Mouse (Mus musculus): ENCODE measurements around the gene Rragd. TPM values are rescaled to one million over a fixed set of nuclear protein-coding genes. Genes with fewer than 3 reads are reported as not detected.

Gene Rragd
- polyA plus RNA-seq, 1 experiment from 2014 or later = 26.8 TPM

- H3K9me3 ChIP-seq (replicated peaks; ENCODE audit: low read length) = no peaks in the 10 kb centered on the region
- DNase-seq (ENCODE audit: low spot score) (peak; percentile 90), ATAC-seq (replicated peaks; ENCODE audit: low FRiP score, low read depth) (peak; percentile 100)
- peak within 1 kb of the TSS; percentile 83 for H3K4me3 ChIP-seq (replicated peaks; ENCODE audit: low read depth, low read length)
- no peak for TF ChIP-seq CTCF (IDR thresholded peaks at IDR 0.05; ENCODE audit: low read depth)
- peak within 1 kb of the TSS; percentile 93 for H3K9ac ChIP-seq (ENCODE audit: low read depth, low read length)
- H3K27ac ChIP-seq = peak within 1 kb of the TSS; percentile 93
- H3K4me1 ChIP-seq (replicated peaks; ENCODE audit: insufficient read depth, low read length) = peaks cover 9% of the 10 kb centered on the region; the same call in 1 of the 2 replicates
- H3K36me3 ChIP-seq (ENCODE audit: insufficient read depth, low read length) = no peaks in the 10 kb centered on the region
- peak within 1 kb of the TSS; percentile 65 for H3K4me2 ChIP-seq (ENCODE audit: low read length)
- no peaks in the 10 kb centered on the region for H3K27me3 ChIP-seq (ENCODE audit: insufficient read depth, low read length)
- WGBS = under 1% methylated on average over 120 of the region's 123 CpGs
These were observed 48.5 kb downstream of the Rragd start, which contains the start of gene Ube2j1 for GRCm38 (mm10) chr4:33031195-33031960. Gene Ube2j1 (plus strand): TSS chr4:33031416.

GRCm38 (mm10) chr4:33032045-33032444 lies 49.2 kb downstream of the Rragd start:
- H3K36me3 ChIP-seq (ENCODE audit: insufficient read depth, low read length) = no peaks in the 10 kb centered on the region
- peaks cover 9% of the 10 kb centered on the region; the same call in 1 of the 2 replicates for H3K4me1 ChIP-seq (replicated peaks; ENCODE audit: insufficient read depth, low read length)
- H3K27me3 ChIP-seq (ENCODE audit: insufficient read depth, low read length) = no peaks in the 10 kb centered on the region
- H3K27ac ChIP-seq = peak overlapping the region; percentile 93; the same call in 1 of the 2 replicates
- peak overlapping the region; percentile 93 for H3K9ac ChIP-seq (ENCODE audit: low read depth, low read length)
- 9% methylated on average over 4 of the region's 4 CpGs for WGBS
- DNase-seq (ENCODE audit: low spot score) (peak; percentile 8), ATAC-seq (replicated peaks; ENCODE audit: low FRiP score, low read depth) (no peak)
- H3K9me3 ChIP-seq (replicated peaks; ENCODE audit: low read length) = no peaks in the 10 kb centered on the region
- no peak for TF ChIP-seq CTCF (IDR thresholded peaks at IDR 0.05; ENCODE audit: low read depth)
- peak overlapping the region; percentile 83 for H3K4me3 ChIP-seq (replicated peaks; ENCODE audit: low read depth, low read length)
- peak overlapping the region; percentile 65 for H3K4me2 ChIP-seq (ENCODE audit: low read length)

DNA sequence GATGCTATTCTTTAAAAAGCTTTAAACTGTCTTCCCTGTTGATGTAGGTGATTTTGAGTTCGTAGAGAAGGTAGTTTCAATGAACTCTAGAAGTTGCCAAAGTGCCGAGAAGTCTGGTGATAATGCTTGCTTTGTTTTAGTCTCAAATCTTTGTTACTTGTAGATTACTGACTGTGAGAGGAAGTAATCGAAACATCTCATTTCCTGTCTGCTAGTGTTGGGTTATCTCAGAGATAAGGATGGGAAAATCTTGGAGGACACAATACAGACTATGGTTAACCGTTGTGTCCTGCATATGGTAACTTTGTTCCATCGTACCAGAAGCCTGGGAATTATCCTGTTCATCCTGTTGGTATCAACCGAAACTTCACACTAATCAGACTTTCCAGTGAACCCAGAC lies 50.7 kb downstream of the Rragd start:
- Histone ChIP-seq H3K27ac (no peak overlapping the region), H3K36me3 (ENCODE audit: insufficient read depth, low read length) (peaks cover 6% of the 10 kb centered on the region), H3K4me1 (replicated peaks; ENCODE audit: insufficient read depth, low read length) (peaks cover 9% of the 10 kb centered on the region; the same call in 1 of the 2 replicates), H3K4me2 (ENCODE audit: low read length) (no peak overlapping the region), H3K27me3 (ENCODE audit: insufficient read depth, low read length) (no peaks in the 10 kb centered on the region), H3K9ac (ENCODE audit: low read depth, low read length) (no peak overlapping the region), H3K9me3 (replicated peaks; ENCODE audit: low read length) (no peaks in the 10 kb centered on the region), H3K4me3 (replicated peaks; ENCODE audit: low read depth, low read length) (no peak overlapping the region)
- no peak for DNase-seq (ENCODE audit: low spot score)
- TF ChIP-seq CTCF (IDR thresholded peaks at IDR 0.05; ENCODE audit: low read depth) = no peak
- ATAC-seq (replicated peaks; ENCODE audit: low FRiP score, low read depth) = no peak
- 79% methylated on average over 6 of the region's 6 CpGs for WGBS

DNA sequence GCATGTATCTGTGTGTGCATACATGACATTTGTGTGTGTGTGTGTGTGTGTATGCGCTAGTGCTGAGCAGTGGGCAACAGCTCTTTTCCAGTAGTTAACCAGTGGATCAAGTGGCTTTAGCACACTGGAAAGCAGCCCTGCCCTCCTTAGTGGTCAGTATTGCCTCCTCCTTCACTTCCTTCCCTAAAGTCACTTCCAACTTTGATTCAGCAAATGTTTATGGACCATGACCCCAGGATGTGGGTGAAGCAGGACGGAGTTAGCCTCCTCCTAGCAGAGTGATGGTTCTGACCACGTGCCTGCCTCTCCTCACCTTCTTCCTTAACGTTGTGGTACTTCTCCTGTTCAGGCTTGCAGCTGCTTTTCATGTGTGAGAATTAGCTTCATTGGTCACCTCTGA lies 57.0 kb downstream of the Rragd start:
- no peak for TF ChIP-seq CTCF (IDR thresholded peaks at IDR 0.05; ENCODE audit: low read depth)
- Histone ChIP-seq H3K9me3 (replicated peaks; ENCODE audit: low read length) (no peaks in the 10 kb centered on the region), H3K4me1 (replicated peaks; ENCODE audit: insufficient read depth, low read length) (no peaks in the 10 kb centered on the region), H3K36me3 (ENCODE audit: insufficient read depth, low read length) (peaks cover 52% of the 10 kb centered on the region), H3K4me3 (replicated peaks; ENCODE audit: low read depth, low read length) (no peak overlapping the region), H3K27me3 (ENCODE audit: insufficient read depth, low read length) (no peaks in the 10 kb centered on the region), H3K4me2 (ENCODE audit: low read length) (no peak overlapping the region), H3K9ac (ENCODE audit: low read depth, low read length) (no peak overlapping the region), H3K27ac (no peak overlapping the region)
- DNase-seq (ENCODE audit: low spot score) = no peak
- WGBS = 60% methylated on average over 4 of the region's 4 CpGs
- ATAC-seq (replicated peaks; ENCODE audit: low FRiP score, low read depth) = no peak

DNA sequence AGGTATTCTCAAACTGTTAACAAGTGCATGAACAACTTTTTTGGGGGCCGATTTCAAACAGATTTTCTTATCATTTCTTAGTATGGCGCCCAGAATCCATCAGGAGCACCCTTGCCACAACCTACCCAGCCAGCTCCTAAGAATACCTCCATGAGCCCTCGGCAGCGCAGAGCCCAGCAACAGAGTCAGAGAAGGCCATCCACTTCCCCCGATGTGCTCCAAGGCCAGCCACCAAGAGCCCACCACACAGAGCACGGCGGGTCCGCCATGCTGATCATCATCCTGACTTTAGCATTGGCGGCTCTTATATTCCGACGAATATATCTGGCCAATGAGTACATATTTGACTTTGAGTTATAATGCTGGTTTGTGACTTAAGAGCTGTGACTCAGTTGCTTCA lies 66.8 kb downstream of the Rragd start:
- no peak overlapping the region for H3K27ac ChIP-seq
- no peak overlapping the region for H3K4me3 ChIP-seq (replicated peaks; ENCODE audit: low read depth, low read length)
- H3K27me3 ChIP-seq (ENCODE audit: insufficient read depth, low read length) = no peaks in the 10 kb centered on the region
- 92% methylated on average over 11 of the region's 11 CpGs for WGBS
- no peak for ATAC-seq (replicated peaks; ENCODE audit: low FRiP score, low read depth)
- H3K9ac ChIP-seq (ENCODE audit: low read depth, low read length) = no peak overlapping the region
- no peaks in the 10 kb centered on the region for H3K4me1 ChIP-seq (replicated peaks; ENCODE audit: insufficient read depth, low read length)
- no peak overlapping the region for H3K4me2 ChIP-seq (ENCODE audit: low read length)
- no peak for TF ChIP-seq CTCF (IDR thresholded peaks at IDR 0.05; ENCODE audit: low read depth)
- no peak for DNase-seq (ENCODE audit: low spot score)
- no peaks in the 10 kb centered on the region for H3K9me3 ChIP-seq (replicated peaks; ENCODE audit: low read length)
- H3K36me3 ChIP-seq (ENCODE audit: insufficient read depth, low read length) = peaks cover 42% of the 10 kb centered on the region

DNA sequence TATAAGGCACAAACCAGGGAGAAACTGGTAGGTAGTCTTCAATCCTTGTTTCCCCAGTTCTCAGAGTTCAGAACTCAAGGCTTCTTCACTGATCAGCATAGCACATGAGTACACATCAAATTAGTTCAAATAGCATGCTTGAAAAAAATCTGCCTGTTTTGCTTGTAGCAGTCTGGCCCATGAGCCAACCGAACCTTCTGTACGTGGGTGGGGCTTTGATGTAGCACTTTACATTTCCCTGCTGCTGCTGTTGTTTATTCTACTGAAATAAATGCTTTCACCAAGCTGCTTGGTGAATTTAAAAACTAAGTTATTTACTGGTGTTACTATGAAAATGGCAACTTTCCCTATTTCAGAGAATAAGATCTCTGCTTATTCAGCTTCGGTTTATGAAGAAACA lies 69.2 kb downstream of the Rragd start:
- no peak overlapping the region for H3K4me3 ChIP-seq (replicated peaks; ENCODE audit: low read depth, low read length)
- TF ChIP-seq CTCF (IDR thresholded peaks at IDR 0.05; ENCODE audit: low read depth) = no peak
- no peak overlapping the region for H3K9ac ChIP-seq (ENCODE audit: low read depth, low read length)
- H3K4me2 ChIP-seq (ENCODE audit: low read length) = no peak overlapping the region
- 79% methylated on average over 3 of the region's 3 CpGs for WGBS
- H3K36me3 ChIP-seq (ENCODE audit: insufficient read depth, low read length) = peaks cover 27% of the 10 kb centered on the region; the same call in 1 of the 2 replicates
- H3K27me3 ChIP-seq (ENCODE audit: insufficient read depth, low read length) = no peaks in the 10 kb centered on the region
- no peaks in the 10 kb centered on the region for H3K4me1 ChIP-seq (replicated peaks; ENCODE audit: insufficient read depth, low read length)
- DNase-seq (ENCODE audit: low spot score) (no peak), ATAC-seq (replicated peaks; ENCODE audit: low FRiP score, low read depth) (no peak)
- no peaks in the 10 kb centered on the region for H3K9me3 ChIP-seq (replicated peaks; ENCODE audit: low read length)
- H3K27ac ChIP-seq = no peak overlapping the region
